ENCODE assay signal across 9 mouse cellular contexts in genomic region chr3:96636448-96636847, GRCm38 (mm10). TPM values are rescaled to one million over a fixed set of nuclear protein-coding genes. Genes with fewer than 3 reads are reported as not detected.
DNase-seq lines count a peak whose midpoint lies in the region; ATAC-seq and TF ChIP-seq lines count a peak whose summit lies in the region.
"Had no signal": no experiment of that assay in that cellular context is flagged by ENCODE, and none has a peak within 500 bp of the region (broad histone marks: within the 10 kb centered on the region; RNA-seq: fewer than 3 reads in every experiment).

No protein-coding gene starts in this region.

- no peak for TF ChIP-seq POLR2A in bone marrow macrophage, adult 2 months (IDR thresholded peaks at IDR 0.05; ENCODE audit: borderline replicate concordance, low read depth, low read length)

- peak overlapping the region; percentile 91 for H3K9ac ChIP-seq in kidney, embryonic 15.5 days
- H3K9ac ChIP-seq in hindbrain, embryonic 12.5 days = peak overlapping the region; percentile 95
- peak overlapping the region; percentile 94; the same call in 1 of the 2 replicates for H3K9ac ChIP-seq in midbrain, embryonic 12.5 days (replicated peaks)

- H3K27ac ChIP-seq in kidney, embryonic 15.5 days = peak overlapping the region; percentile 95; the same call in 1 of the 2 replicates
- no peak overlapping the region for H3K27ac ChIP-seq in bone marrow macrophage, adult 2 months (ENCODE audit: insufficient read depth, low read depth, low read length)
- no peak overlapping the region for H3K27ac ChIP-seq in hindbrain, embryonic 12.5 days
- no peak overlapping the region for H3K27ac ChIP-seq in midbrain, embryonic 12.5 days (replicated peaks)

- 76% methylated on average over 11 of the region's 11 CpGs for WGBS in kidney, embryonic 15.5 days
- WGBS in hindbrain, embryonic 12.5 days = 69% methylated on average over 11 of the region's 11 CpGs
- 69% methylated on average over 11 of the region's 11 CpGs for WGBS in midbrain, embryonic 12.5 days

- peaks cover 60% of the 10 kb centered on the region for H3K36me3 ChIP-seq in kidney, embryonic 15.5 days
- peaks cover 47% of the 10 kb centered on the region for H3K36me3 ChIP-seq in hindbrain, embryonic 12.5 days
- peaks cover 46% of the 10 kb centered on the region for H3K36me3 ChIP-seq in midbrain, embryonic 12.5 days

- H3K4me2 ChIP-seq in kidney, embryonic 15.5 days = peak overlapping the region; percentile 81
- peak overlapping the region; percentile 87 for H3K4me2 ChIP-seq in hindbrain, embryonic 12.5 days (replicated peaks)
- H3K4me2 ChIP-seq in midbrain, embryonic 12.5 days (replicated peaks) = peak overlapping the region; percentile 89

- TF ChIP-seq CTCF in bone marrow macrophage, adult 2 months (IDR thresholded peaks at IDR 0.05; ENCODE audit: low read depth, low read length) = no peak

- no peak for ATAC-seq in kidney, embryonic 15.5 days (replicated peaks; ENCODE audit: low FRiP score)
- ATAC-seq in hindbrain, embryonic 12.5 days (ENCODE audit: low FRiP score) = no peak
- ATAC-seq in midbrain, embryonic 12.5 days (ENCODE audit: low FRiP score, low read depth) = no peak

- peak overlapping the region; percentile 93 for H3K4me3 ChIP-seq in kidney, embryonic 15.5 days (replicated peaks)
- peak overlapping the region; percentile 87 for H3K4me3 ChIP-seq in bone marrow macrophage, adult 2 months (ENCODE audit: insufficient read depth, low read length)
- H3K4me3 ChIP-seq in hindbrain, embryonic 12.5 days = peak overlapping the region; percentile 94
- H3K4me3 ChIP-seq in midbrain, embryonic 12.5 days = peak overlapping the region; percentile 92

- no peaks in the 10 kb centered on the region for H3K9me3 ChIP-seq in kidney, embryonic 15.5 days (replicated peaks)
- no peaks in the 10 kb centered on the region for H3K9me3 ChIP-seq in hindbrain, embryonic 12.5 days (replicated peaks)
- no peaks in the 10 kb centered on the region for H3K9me3 ChIP-seq in midbrain, embryonic 12.5 days

- no peaks in the 10 kb centered on the region for H3K27me3 ChIP-seq in kidney, embryonic 15.5 days
- no peaks in the 10 kb centered on the region for H3K27me3 ChIP-seq in hindbrain, embryonic 12.5 days
- H3K27me3 ChIP-seq in midbrain, embryonic 12.5 days = no peaks in the 10 kb centered on the region

- DNase-seq in kidney, postnatal 25 days = no peak
- no peak for DNase-seq in urinary bladder, adult 2 months (ENCODE audit: low spot score)
- no peak for DNase-seq in frontal cortex, adult 2 months (ENCODE audit: extremely low spot score in 1 of 2, low spot score in 1 of 2)
- DNase-seq in cerebellum, postnatal 4 days (ENCODE audit: low spot score in 2 of 2) = no peak
- DNase-seq: adrenal gland, postnatal 25 days had no signal

- H3K4me1 ChIP-seq in kidney, embryonic 15.5 days = peaks cover 23% of the 10 kb centered on the region
- H3K4me1 ChIP-seq in bone marrow macrophage, adult 2 months (ENCODE audit: control insufficient read depth, insufficient read depth, low read length) = peaks cover 9% of the 10 kb centered on the region
- peaks cover 17% of the 10 kb centered on the region for H3K4me1 ChIP-seq in hindbrain, embryonic 12.5 days
- peaks cover 19% of the 10 kb centered on the region for H3K4me1 ChIP-seq in midbrain, embryonic 12.5 days

RNA-seq across cellular contexts. Expression of gene Gm42957, which starts 1.2 kb away (rescaled TPM):
- 0.09 and 0.17 TPM in 2 replicates for polyA plus RNA-seq in kidney, embryonic 15.5 days (2015; fragmentation: Nextera tagmentation; extraction: Ambion mirVana)
- not detected in 2 replicates for polyA plus RNA-seq in bone marrow macrophage, adult 2 months (2012; ENCODE audit: insufficient read depth, insufficient read length, missing spikeins)
- 0.31 and 0.36 TPM in 2 replicates for polyA plus RNA-seq in hindbrain, embryonic 12.5 days (2016; fragmentation: Nextera tagmentation; extraction: Ambion mirVana)
- 0.08 TPM in 1 of 2 replicates, not detected in the other for polyA plus RNA-seq in midbrain, embryonic 12.5 days (2016; fragmentation: Nextera tagmentation; extraction: Ambion mirVana)
- 0.08 and 0.09 TPM in 2 replicates for polyA plus RNA-seq in urinary bladder, adult 2 months (2012; rRNA removed)
- 0.10 and 0.11 TPM in 2 replicates for polyA plus RNA-seq in frontal cortex, adult 2 months (2012; rRNA removed)

RNA-seq across cellular contexts. Expression of gene Pex11b, which starts 1.3 kb away (rescaled TPM):
- polyA plus RNA-seq in kidney, embryonic 15.5 days (2015; fragmentation: Nextera tagmentation; extraction: Ambion mirVana) = 54.9 and 56.8 TPM in 2 replicates
- 25.7 and 32.6 TPM in 2 replicates for polyA plus RNA-seq in bone marrow macrophage, adult 2 months (2012; ENCODE audit: insufficient read depth, insufficient read length, missing spikeins)
- polyA plus RNA-seq in hindbrain, embryonic 12.5 days (2016; fragmentation: Nextera tagmentation; extraction: Ambion mirVana) = 40.8 and 48.2 TPM in 2 replicates
- 45.2 and 46.5 TPM in 2 replicates for polyA plus RNA-seq in midbrain, embryonic 12.5 days (2016; fragmentation: Nextera tagmentation; extraction: Ambion mirVana)
- 40.6 and 50.2 TPM in 2 replicates for polyA plus RNA-seq in urinary bladder, adult 2 months (2012; rRNA removed)
- polyA plus RNA-seq in frontal cortex, adult 2 months (2012; rRNA removed) = 61.4 and 64.5 TPM in 2 replicates

RNA-seq across cellular contexts. Expression of gene Rbm8a, which starts 6.7 kb away (rescaled TPM):
- 145 and 151 TPM in 2 replicates for polyA plus RNA-seq in kidney, embryonic 15.5 days (2015; fragmentation: Nextera tagmentation; extraction: Ambion mirVana)
- polyA plus RNA-seq in bone marrow macrophage, adult 2 months (2012; ENCODE audit: insufficient read depth, insufficient read length, missing spikeins) = 109 and 163 TPM in 2 replicates
- 142 and 152 TPM in 2 replicates for polyA plus RNA-seq in hindbrain, embryonic 12.5 days (2016; fragmentation: Nextera tagmentation; extraction: Ambion mirVana)
- 163 and 166 TPM in 2 replicates for polyA plus RNA-seq in midbrain, embryonic 12.5 days (2016; fragmentation: Nextera tagmentation; extraction: Ambion mirVana)
- 31.0 and 41.8 TPM in 2 replicates for polyA plus RNA-seq in urinary bladder, adult 2 months (2012; rRNA removed)
- 37.4 and 40.3 TPM in 2 replicates for polyA plus RNA-seq in frontal cortex, adult 2 months (2012; rRNA removed)

RNA-seq across cellular contexts. Expression of gene Itga10, which starts 8.9 kb away (rescaled TPM):
- polyA plus RNA-seq in kidney, embryonic 15.5 days (2015; fragmentation: Nextera tagmentation; extraction: Ambion mirVana) = 0.83 and 2.2 TPM in 2 replicates
- 0.28 and 0.44 TPM in 2 replicates for polyA plus RNA-seq in bone marrow macrophage, adult 2 months (2012; ENCODE audit: insufficient read depth, insufficient read length, missing spikeins)
- polyA plus RNA-seq in hindbrain, embryonic 12.5 days (2016; fragmentation: Nextera tagmentation; extraction: Ambion mirVana) = 0.71 and 1.3 TPM in 2 replicates
- 0.75 and 0.85 TPM in 2 replicates for polyA plus RNA-seq in midbrain, embryonic 12.5 days (2016; fragmentation: Nextera tagmentation; extraction: Ambion mirVana)
- 3.5 and 3.8 TPM in 2 replicates for polyA plus RNA-seq in urinary bladder, adult 2 months (2012; rRNA removed)
- polyA plus RNA-seq in frontal cortex, adult 2 months (2012; rRNA removed) = 2.9 and 3.2 TPM in 2 replicates

RNA-seq across cellular contexts. Expression of gene Ankrd35, which starts 33.5 kb away (rescaled TPM):
- polyA plus RNA-seq in kidney, embryonic 15.5 days (2015; fragmentation: Nextera tagmentation; extraction: Ambion mirVana) = 0.86 and 1.1 TPM in 2 replicates
- polyA plus RNA-seq in bone marrow macrophage, adult 2 months (2012; ENCODE audit: insufficient read depth, insufficient read length, missing spikeins) = not detected in 2 replicates
- 0.57 and 0.58 TPM in 2 replicates for polyA plus RNA-seq in hindbrain, embryonic 12.5 days (2016; fragmentation: Nextera tagmentation; extraction: Ambion mirVana)
- polyA plus RNA-seq in midbrain, embryonic 12.5 days (2016; fragmentation: Nextera tagmentation; extraction: Ambion mirVana) = 0.33 and 0.40 TPM in 2 replicates
- polyA plus RNA-seq in urinary bladder, adult 2 months (2012; rRNA removed) = 9.5 TPM in 2 replicates
- polyA plus RNA-seq in frontal cortex, adult 2 months (2012; rRNA removed) = 5.9 and 9.8 TPM in 2 replicates
